22 mouse cellular contexts compared by ENCODE assay signal in the genomic region with DNA sequence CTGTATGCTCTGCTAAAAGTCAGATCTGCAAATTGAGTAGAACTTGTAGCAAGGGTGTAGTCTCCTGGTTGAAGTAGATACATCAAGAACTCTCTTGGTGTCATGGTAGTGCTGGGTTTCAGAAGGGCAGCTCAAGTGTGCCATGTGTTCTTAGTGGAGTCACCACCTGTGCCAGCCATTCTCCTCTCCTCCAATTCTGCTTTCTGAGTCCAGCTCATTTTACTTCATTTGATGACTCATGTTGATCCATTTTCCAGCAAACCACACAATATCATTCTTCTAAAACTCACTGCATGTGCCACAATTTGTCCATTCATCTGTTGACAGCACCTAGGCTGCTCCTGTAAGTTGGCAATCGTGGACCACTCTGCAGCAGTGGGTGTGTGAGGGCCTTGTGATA. TPM values are rescaled to one million over a fixed set of nuclear protein-coding genes. Genes with fewer than 3 reads are reported as not detected.
"Had no signal": no experiment of that assay in that cellular context is flagged by ENCODE, and none has a peak within 500 bp of the region (broad histone marks: within the 10 kb centered on the region; RNA-seq: fewer than 3 reads in every experiment).

No protein-coding gene starts in this region.

- H3K27me3 ChIP-seq: lung, embryonic 15.5 days; megakaryocyte, embryonic 14.5 days; midbrain, embryonic 13.5 days; midbrain, embryonic 15.5 days; neural tube, embryonic 13.5 days; neural tube, embryonic 15.5 days; stomach, embryonic 15.5 days had no signal

- ATAC-seq: lung, postnatal 0 days; midbrain, embryonic 13.5 days; midbrain, embryonic 15.5 days had no signal

- H3K9ac ChIP-seq: lung, embryonic 15.5 days; midbrain, embryonic 13.5 days; midbrain, embryonic 15.5 days; neural tube, embryonic 13.5 days; neural tube, embryonic 15.5 days; stomach, embryonic 15.5 days had no signal

- H3K4me2 ChIP-seq: lung, embryonic 15.5 days; midbrain, embryonic 11.5 days; midbrain, embryonic 13.5 days; midbrain, embryonic 15.5 days; neural tube, embryonic 13.5 days; neural tube, embryonic 15.5 days; stomach, embryonic 15.5 days had no signal

- H3K9me3 ChIP-seq: lung, embryonic 15.5 days; megakaryocyte, embryonic 14.5 days; midbrain, embryonic 13.5 days; midbrain, embryonic 15.5 days; neural tube, embryonic 13.5 days; neural tube, embryonic 15.5 days; stomach, embryonic 15.5 days had no signal

- H3K36me3 ChIP-seq: lung, embryonic 15.5 days; neural tube, embryonic 15.5 days; stomach, embryonic 15.5 days had no signal

- DNase-seq: lung, adult 18-20 months; lung, postnatal 14 days; lung, postnatal 36 days; retina, postnatal 1 day; right cerebral cortex, adult 18-20 months; right cerebral cortex, postnatal 25 days; right cerebral cortex, postnatal 4 days; spleen, adult 18-20 months; thymus, adult 2 months; thymus, postnatal 25 days; thymus, postnatal 4 days had no signal

- H3K4me1 ChIP-seq: lung, embryonic 15.5 days; midbrain, embryonic 13.5 days; midbrain, embryonic 15.5 days; neural tube, embryonic 13.5 days; neural tube, embryonic 15.5 days; stomach, embryonic 15.5 days had no signal

- H3K4me3 ChIP-seq: lung, embryonic 15.5 days; megakaryocyte, embryonic 14.5 days; midbrain, embryonic 13.5 days; midbrain, embryonic 15.5 days; neural tube, embryonic 13.5 days; neural tube, embryonic 15.5 days; stomach, embryonic 15.5 days had no signal

- H3K27ac ChIP-seq: lung, embryonic 15.5 days; macrophage; midbrain, embryonic 13.5 days; midbrain, embryonic 15.5 days; neural tube, embryonic 13.5 days; neural tube, embryonic 15.5 days; stomach, embryonic 15.5 days; stomach, postnatal 0 days had no signal

RNA-seq across cellular contexts. Expression of gene Gm10638, which starts 53.4 kb away (rescaled TPM):
- polyA plus RNA-seq: macrophage had no signal
